Mouse (Mus musculus) lung, postnatal 0 days (tissue): Measurements from ENCODE around the gene Pdap1. TPM values are rescaled to one million over a fixed set of nuclear protein-coding genes. Genes with fewer than 3 reads are reported as not detected.
A peak's percentile ranks its signal among the peaks of the same experiment; 100 is the strongest.

Experiments
- ATAC-seq: fragments of 200-750 bp; cut with Nextera tagmentation; 2 replicates; pipeline ENCODE4 v1.8.0; 2017; ENCODE audit warnings: moderate library complexity
- DNase-seq: peaks from one replicate; pipeline ENCODE4 v3.0.0-alpha.2; 2016; ENCODE audit warnings: low spot score
- H3K27ac ChIP-seq: fragments of 300-500 bp; sonication (generic); 2 replicates; pipeline ENCODE4 v1.5.1; 2014; ENCODE audit warnings: antibody characterized with exemption, mild to moderate bottlenecking, low read length, mixed read lengths
- H3K27me3 ChIP-seq: fragments of 300-500 bp; sonication (generic); replicated peaks from 2 replicates; pipeline ENCODE4 v1.6.1; 2014; ENCODE audit warnings: low read length, mixed read lengths; ENCODE audit not compliant: insufficient read depth
- H3K36me3 ChIP-seq: fragments of 300-500 bp; sonication (generic); 2 replicates; pipeline ENCODE4 v1.6.1; 2014; ENCODE audit warnings: low read length, mixed read lengths; ENCODE audit not compliant: insufficient read depth
- H3K4me1 ChIP-seq: fragments of 300-500 bp; sonication (generic); 2 replicates; pipeline ENCODE4 v1.6.1; 2014; ENCODE audit warnings: antibody characterized with exemption, low read depth, low read length, mixed read lengths; ENCODE audit not compliant: insufficient read depth
- H3K4me2 ChIP-seq: fragments of 300-500 bp; sonication (generic); replicated peaks from 2 replicates; pipeline ENCODE4 v1.6.1; 2014; ENCODE audit warnings: low read depth, mild to moderate bottlenecking, low read length, moderate library complexity, mixed read lengths
- H3K4me3 ChIP-seq: fragments of 300-500 bp; sonication (generic); 2 replicates; pipeline ENCODE4 v1.5.1; 2014; ENCODE audit warnings: low read depth, low read length
- H3K9ac ChIP-seq: fragments of 300-500 bp; sonication (generic); replicated peaks from 2 replicates; pipeline ENCODE4 v1.6.1; 2014; ENCODE audit warnings: low read depth, mild to moderate bottlenecking
- H3K9me3 ChIP-seq: fragments of 300-500 bp; sonication (generic); 2 replicates; pipeline ENCODE4 v1.6.1; 2016; ENCODE audit warnings: low read length, mixed read lengths
- CTCF ChIP-seq: IDR thresholded peaks from 2 replicates; pipeline ENCODE4 v1.5.1; 2016; ENCODE audit warnings: antibody characterized with exemption, mild to moderate bottlenecking
- EP300 ChIP-seq: IDR thresholded peaks from 2 replicates; pipeline ENCODE4 v1.6.1; 2016; ENCODE audit warnings: antibody characterized with exemption, mild to moderate bottlenecking, control low read depth
- WGBS: fragments of 180-500 bp; shearing (Covaris S2); extraction: QIAGEN DNeasy Blood & Tissue Kit; methylation state at CpG from one replicate; pipeline ENCODE4 v1.1.7; 2014; 5-methylcytosine and 5-hydroxymethylcytosine counted together
- polyA plus RNA-seq: library from polyadenylated mRNA; unstranded; fragments of >200 nt; fragmentation: Nextera tagmentation; extraction: Ambion mirVana; gene quantifications from 2 replicates; pipeline ENCODE4 v1.2.1, GENCODE M21; 2015

Gene Pdap1
- polyA plus RNA-seq, 1 experiment from 2014 or later: 47.9 TPM

DNA sequence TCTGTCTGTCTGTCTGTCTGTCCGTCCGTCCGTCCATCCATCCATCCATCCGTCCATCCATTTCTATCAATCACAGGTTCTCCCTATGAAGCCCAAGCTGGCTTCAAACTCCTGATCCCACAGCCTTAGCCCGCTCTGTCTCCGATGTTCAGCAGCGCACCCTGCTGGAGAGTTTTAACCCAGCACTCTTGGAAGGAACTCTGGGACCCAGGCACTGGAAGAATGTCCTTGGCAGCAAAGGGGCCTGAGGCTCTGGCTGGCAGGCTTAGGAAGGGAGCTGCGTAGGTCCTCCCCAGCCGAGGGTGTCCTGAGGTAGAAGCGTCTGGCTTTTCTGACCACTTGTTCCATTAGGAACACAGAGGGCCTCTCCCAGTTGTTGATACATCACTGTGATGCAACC, 23.1 kb downstream of the Pdap1 start:
- 31% methylated on average over 10 of the region's 10 CpGs for WGBS
- Histone ChIP-seq H3K27ac (peak overlapping the region; percentile 88), H3K4me3 (peak overlapping the region; percentile 12; the same call in 1 of the 2 replicates), H3K9ac (no peak overlapping the region), H3K36me3 (peaks cover 5% of the 10 kb centered on the region; the same call in 1 of the 2 replicates), H3K4me2 (peak overlapping the region; percentile 42), H3K27me3 (no peaks in the 10 kb centered on the region), H3K9me3 (no peaks in the 10 kb centered on the region), H3K4me1 (peaks cover 3% of the 10 kb centered on the region; the same call in 1 of the 2 replicates)
- DNase-seq: peak; percentile 82
- peak; percentile 55 for ATAC-seq
- TF ChIP-seq EP300: no peak
- TF ChIP-seq CTCF: peak; percentile 79

GRCm38 (mm10) chr5:145116316-145116715, 23.7 kb downstream of the Pdap1 start:
- Histone ChIP-seq H3K9me3 (no peaks in the 10 kb centered on the region), H3K4me2 (peak overlapping the region; percentile 42), H3K4me1 (peaks cover 3% of the 10 kb centered on the region; the same call in 1 of the 2 replicates), H3K4me3 (peak overlapping the region; percentile 12; the same call in 1 of the 2 replicates), H3K9ac (peak overlapping the region; percentile 13; the same call in 1 of the 2 replicates), H3K27ac (peak overlapping the region; percentile 88), H3K36me3 (peaks cover under 1% of the 10 kb centered on the region; the same call in 1 of the 2 replicates), H3K27me3 (no peaks in the 10 kb centered on the region)
- peak; percentile 96 for DNase-seq
- ATAC-seq: peak; percentile 72
- no peak for TF ChIP-seq CTCF
- peak; percentile 78 for TF ChIP-seq EP300
- 4% methylated on average over 4 of the region's 4 CpGs for WGBS

DNA sequence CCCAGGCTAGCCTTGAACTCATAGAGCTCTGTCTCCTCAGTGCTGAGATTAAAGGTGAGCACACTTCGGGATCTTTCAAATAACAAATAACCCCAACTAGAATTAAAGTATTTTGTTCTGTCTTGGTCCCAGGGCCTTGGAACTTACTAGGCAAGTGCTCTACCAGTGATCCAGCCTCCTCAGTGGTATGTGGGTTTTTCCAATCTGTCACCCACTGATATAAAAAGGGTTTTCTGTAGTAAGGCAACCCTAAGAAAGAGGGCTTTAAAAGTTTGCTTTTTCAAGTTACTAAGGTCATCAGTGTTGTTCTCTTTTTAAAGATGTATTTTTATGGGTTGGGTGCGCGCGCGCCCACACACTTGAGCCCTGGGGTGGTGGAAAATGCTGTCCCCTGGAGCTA, 24.3 kb downstream of the Pdap1 start:
- no peak for ATAC-seq
- no peaks in the 10 kb centered on the region for H3K36me3 ChIP-seq
- 0 out of 2 replicates have a peak overlapping the region, but pooled peaks have one; percentile 13 for H3K9ac ChIP-seq
- H3K4me3 ChIP-seq: 0 out of 2 replicates have a peak overlapping the region, but pooled peaks have one; percentile 84
- peak overlapping the region; percentile 32; the same call in 1 of the 2 replicates for H3K4me2 ChIP-seq
- peak overlapping the region; percentile 88 for H3K27ac ChIP-seq
- H3K27me3 ChIP-seq: no peaks in the 10 kb centered on the region
- DNase-seq: no peak
- no peak for TF ChIP-seq EP300
- peaks cover 3% of the 10 kb centered on the region; the same call in 1 of the 2 replicates for H3K4me1 ChIP-seq
- no peaks in the 10 kb centered on the region for H3K9me3 ChIP-seq
- WGBS: 78% methylated on average over 5 of the region's 5 CpGs

- H3K36me3 ChIP-seq: 0 out of 2 replicates have a peak, but pooled peaks cover 4% of the 10 kb centered on the region
- ATAC-seq: peak; percentile 46
- peak overlapping the region; percentile 84 for H3K4me3 ChIP-seq
- H3K9ac ChIP-seq: peak overlapping the region; percentile 69
- H3K9me3 ChIP-seq: no peaks in the 10 kb centered on the region
- H3K27me3 ChIP-seq: no peaks in the 10 kb centered on the region
- TF ChIP-seq EP300 (no peak), CTCF (no peak)
- peak overlapping the region; percentile 88 for H3K27ac ChIP-seq
- peak; percentile 71 for DNase-seq
- WGBS: 16% methylated on average over 31 of the region's 40 CpGs
- H3K4me1 ChIP-seq: peaks cover 3% of the 10 kb centered on the region; the same call in 1 of the 2 replicates
- H3K4me2 ChIP-seq: peak overlapping the region; percentile 81
Measured at GRCm38 (mm10) chr5:145114606-145115473, 25.2 kb downstream of the Pdap1 start.

- DNase-seq (peak; percentile 90), ATAC-seq (peak; percentile 84)
- peak within 1 kb of the TSS; percentile 88 for H3K27ac ChIP-seq
- under 1% methylated on average over 37 of the region's 53 CpGs for WGBS
- peaks cover 3% of the 10 kb centered on the region; the same call in 1 of the 2 replicates for H3K4me1 ChIP-seq
- H3K4me2 ChIP-seq: peak within 1 kb of the TSS; percentile 81
- no peaks in the 10 kb centered on the region for H3K27me3 ChIP-seq
- H3K9ac ChIP-seq: peak within 1 kb of the TSS; percentile 69
- H3K9me3 ChIP-seq: no peaks in the 10 kb centered on the region
- peaks cover 5% of the 10 kb centered on the region; the same call in 1 of the 2 replicates for H3K36me3 ChIP-seq
- TF ChIP-seq EP300: no peak
- H3K4me3 ChIP-seq: peak within 1 kb of the TSS; percentile 84
Measured at GRCm38 (mm10) chr5:145114071-145114605, 25.9 kb downstream of the Pdap1 start, which contains the start of gene Arpc1b. Gene Arpc1b (plus strand): TSS chr5:145114215.

DNA sequence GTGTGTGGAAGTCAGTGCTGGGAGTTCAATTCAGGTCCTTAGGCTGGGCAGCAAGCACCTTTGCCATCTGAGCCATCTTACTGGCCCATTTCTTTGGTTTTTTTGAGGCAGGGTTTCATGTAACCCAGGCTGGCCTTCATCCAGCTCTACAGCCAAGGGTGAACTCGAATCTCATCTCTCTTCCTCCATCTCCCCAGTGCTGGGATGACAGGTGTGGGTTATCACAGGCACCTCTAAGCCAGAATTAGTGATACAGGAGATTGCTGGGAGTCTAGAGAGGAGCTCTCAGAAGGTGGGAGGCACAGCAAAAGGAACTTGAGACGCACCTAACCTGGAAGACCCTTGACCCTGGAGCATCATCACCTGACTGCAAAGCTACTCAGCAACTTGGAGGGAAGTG, 26.6 kb downstream of the Pdap1 start:
- Histone ChIP-seq H3K4me2 (peak overlapping the region; percentile 81), H3K4me1 (peaks cover 3% of the 10 kb centered on the region; the same call in 1 of the 2 replicates), H3K27ac (no peak overlapping the region), H3K9me3 (no peaks in the 10 kb centered on the region), H3K9ac (no peak overlapping the region), H3K27me3 (no peaks in the 10 kb centered on the region), H3K36me3 (peaks cover 10% of the 10 kb centered on the region; the same call in 1 of the 2 replicates), H3K4me3 (peak overlapping the region; percentile 84; the same call in 1 of the 2 replicates)
- no peak for TF ChIP-seq EP300
- no peak for TF ChIP-seq CTCF
- 16% methylated on average over 2 of the region's 2 CpGs for WGBS
- ATAC-seq (no peak), DNase-seq (no peak)
